Comparison of ENCODE assay signal across 27 mouse cellular contexts in the genomic region with DNA sequence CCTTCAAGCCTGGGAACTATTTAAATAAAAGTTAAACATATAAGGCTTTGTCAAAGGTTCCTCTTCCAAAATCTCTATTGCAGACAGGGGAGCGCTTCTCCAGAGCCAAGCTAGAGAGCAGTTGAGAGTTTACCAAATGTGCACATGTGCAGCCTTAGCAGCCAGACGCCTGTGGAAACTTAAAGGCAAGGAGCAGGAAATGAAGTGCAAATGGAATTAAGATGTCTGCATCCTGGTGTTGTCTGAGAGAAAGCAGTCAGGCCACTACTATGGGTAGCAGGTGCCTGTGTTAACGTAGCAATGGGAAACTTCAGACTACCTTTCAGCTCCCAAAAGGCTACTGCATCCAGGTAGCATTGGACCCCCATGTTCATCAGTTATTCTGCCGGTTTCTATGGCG.
DNase-seq lines count a peak whose midpoint lies in the region; ATAC-seq lines count a peak whose summit lies in the region.
"Had no signal": no experiment of that assay in that cellular context is flagged by ENCODE, and none has a peak within 500 bp of the region (broad histone marks: within the 10 kb centered on the region; RNA-seq: fewer than 3 reads in every experiment).

No protein-coding gene starts in this region.

- no peak for ATAC-seq in hindbrain, embryonic 12.5 days (ENCODE audit: low FRiP score)
- no peak for ATAC-seq in midbrain, embryonic 13.5 days
- no peak for ATAC-seq in hindbrain, embryonic 14.5 days (ENCODE audit: low FRiP score)
- peak; percentile 69; the same call in 1 of the 2 replicates for ATAC-seq in limb, embryonic 13.5 days (ENCODE audit: low FRiP score, low read depth)
- ATAC-seq: CD4-positive, CD25-positive, alpha-beta regulatory T cell, adult 4 months; forebrain, postnatal 0 days had no signal

- no peak overlapping the region for H3K9ac ChIP-seq in hindbrain, embryonic 12.5 days
- H3K9ac ChIP-seq in midbrain, embryonic 13.5 days (replicated peaks): no peak overlapping the region
- H3K9ac ChIP-seq in hindbrain, embryonic 14.5 days: no peak overlapping the region
- H3K9ac ChIP-seq in limb, embryonic 13.5 days: no peak overlapping the region
- H3K9ac ChIP-seq: embryonic facial prominence, embryonic 15.5 days; forebrain, embryonic 12.5 days; forebrain, postnatal 0 days; heart, embryonic 15.5 days; kidney, embryonic 15.5 days; liver, embryonic 15.5 days; lung, embryonic 14.5 days; neural tube, embryonic 12.5 days had no signal

- 78% methylated on average over 5 of the region's 5 CpGs for WGBS in hindbrain, embryonic 12.5 days
- 86% methylated on average over 5 of the region's 5 CpGs for WGBS in hindbrain, embryonic 10.5 days
- 80% methylated on average over 5 of the region's 5 CpGs for WGBS in midbrain, embryonic 13.5 days
- 86% methylated on average over 5 of the region's 5 CpGs for WGBS in midbrain, embryonic 10.5 days
- 77% methylated on average over 5 of the region's 5 CpGs for WGBS in hindbrain, embryonic 14.5 days
- 46% methylated on average over 5 of the region's 5 CpGs for WGBS in limb, embryonic 13.5 days

- no peak overlapping the region for H3K4me3 ChIP-seq in hindbrain, embryonic 12.5 days
- no peak overlapping the region for H3K4me3 ChIP-seq in hindbrain, embryonic 10.5 days
- H3K4me3 ChIP-seq in midbrain, embryonic 13.5 days (replicated peaks): no peak overlapping the region
- no peak overlapping the region for H3K4me3 ChIP-seq in midbrain, embryonic 10.5 days
- no peak overlapping the region for H3K4me3 ChIP-seq in hindbrain, embryonic 14.5 days (replicated peaks; ENCODE audit: low read length)
- no peak overlapping the region for H3K4me3 ChIP-seq in limb, embryonic 13.5 days
- H3K4me3 ChIP-seq: embryonic facial prominence, embryonic 15.5 days; forebrain, embryonic 12.5 days; heart, embryonic 10.5 days; heart, embryonic 15.5 days; kidney, embryonic 15.5 days; liver, embryonic 15.5 days; myocyte; neural tube, embryonic 12.5 days had no signal

- no peak for DNase-seq in hindbrain, embryonic 10.5 days (ENCODE audit: low spot score)
- DNase-seq in midbrain, embryonic 10.5 days (ENCODE audit: low spot score): no peak
- DNase-seq in hindbrain, embryonic 14.5 days (ENCODE audit: low spot score): no peak
- no peak for DNase-seq in frontal cortex, adult 2 months (ENCODE audit: extremely low spot score in 1 of 2, low spot score in 1 of 2)
- DNase-seq: adrenal gland, postnatal 14 days; cerebellum, adult 11 months; cerebellum, adult 9-10 months; forebrain, postnatal 0 days; gastrocnemius, postnatal 14 days; heart, postnatal 36 days; kidney, adult 18-20 months; kidney, postnatal 36 days; lung, embryonic 14.5 days; lung, postnatal 14 days; thymus, postnatal 14 days had no signal

- H3K27me3 ChIP-seq in hindbrain, embryonic 12.5 days: no peaks in the 10 kb centered on the region
- H3K27me3 ChIP-seq in hindbrain, embryonic 10.5 days (ENCODE audit: insufficient read depth, poor library complexity, severe bottlenecking): no peaks in the 10 kb centered on the region
- no peaks in the 10 kb centered on the region for H3K27me3 ChIP-seq in midbrain, embryonic 13.5 days
- no peaks in the 10 kb centered on the region for H3K27me3 ChIP-seq in midbrain, embryonic 10.5 days (ENCODE audit: low read depth, poor library complexity, severe bottlenecking)
- H3K27me3 ChIP-seq in hindbrain, embryonic 14.5 days (ENCODE audit: control insufficient read depth, insufficient read depth, low read length): no peaks in the 10 kb centered on the region
- H3K27me3 ChIP-seq in limb, embryonic 13.5 days: peaks cover 15% of the 10 kb centered on the region
- H3K27me3 ChIP-seq: embryonic facial prominence, embryonic 15.5 days; forebrain, embryonic 12.5 days; heart, embryonic 15.5 days; kidney, embryonic 15.5 days; liver, embryonic 15.5 days; neural tube, embryonic 12.5 days had no signal

- no peaks in the 10 kb centered on the region for H3K36me3 ChIP-seq in hindbrain, embryonic 12.5 days
- no peaks in the 10 kb centered on the region for H3K36me3 ChIP-seq in hindbrain, embryonic 10.5 days
- no peaks in the 10 kb centered on the region for H3K36me3 ChIP-seq in midbrain, embryonic 13.5 days
- no peaks in the 10 kb centered on the region for H3K36me3 ChIP-seq in midbrain, embryonic 10.5 days
- H3K36me3 ChIP-seq in hindbrain, embryonic 14.5 days (replicated peaks; ENCODE audit: control insufficient read depth, insufficient read depth): no peaks in the 10 kb centered on the region
- H3K36me3 ChIP-seq in limb, embryonic 13.5 days: no peaks in the 10 kb centered on the region
- H3K36me3 ChIP-seq: embryonic facial prominence, embryonic 15.5 days; forebrain, embryonic 12.5 days; heart, embryonic 10.5 days; heart, embryonic 15.5 days; kidney, embryonic 15.5 days; liver, embryonic 15.5 days; neural tube, embryonic 12.5 days had no signal

- H3K4me1 ChIP-seq in hindbrain, embryonic 12.5 days: peaks cover 8% of the 10 kb centered on the region
- H3K4me1 ChIP-seq in hindbrain, embryonic 10.5 days (replicated peaks): no peaks in the 10 kb centered on the region
- H3K4me1 ChIP-seq in midbrain, embryonic 13.5 days (replicated peaks): peaks cover 10% of the 10 kb centered on the region; the same call in 1 of the 2 replicates
- H3K4me1 ChIP-seq in midbrain, embryonic 10.5 days: 0 out of 2 replicates have a peak, but pooled peaks cover 2% of the 10 kb centered on the region
- no peaks in the 10 kb centered on the region for H3K4me1 ChIP-seq in hindbrain, embryonic 14.5 days (replicated peaks; ENCODE audit: control insufficient read depth, insufficient read depth, low read length)
- peaks cover 20% of the 10 kb centered on the region for H3K4me1 ChIP-seq in limb, embryonic 13.5 days
- H3K4me1 ChIP-seq: embryonic facial prominence, embryonic 15.5 days; forebrain, embryonic 12.5 days; heart, embryonic 10.5 days; heart, embryonic 15.5 days; liver, embryonic 15.5 days; neural tube, embryonic 12.5 days had no signal

- no peak overlapping the region for H3K4me2 ChIP-seq in hindbrain, embryonic 12.5 days (replicated peaks)
- no peak overlapping the region for H3K4me2 ChIP-seq in midbrain, embryonic 13.5 days (replicated peaks)
- H3K4me2 ChIP-seq in hindbrain, embryonic 14.5 days (replicated peaks): no peak overlapping the region
- no peak overlapping the region for H3K4me2 ChIP-seq in limb, embryonic 13.5 days (replicated peaks)
- H3K4me2 ChIP-seq: embryonic facial prominence, embryonic 15.5 days; forebrain, embryonic 12.5 days; heart, embryonic 15.5 days; kidney, embryonic 15.5 days; liver, embryonic 15.5 days; lung, embryonic 14.5 days; neural tube, embryonic 12.5 days had no signal

- no peaks in the 10 kb centered on the region; the same call in 1 of the 2 replicates for H3K9me3 ChIP-seq in hindbrain, embryonic 12.5 days (replicated peaks)
- no peaks in the 10 kb centered on the region for H3K9me3 ChIP-seq in hindbrain, embryonic 10.5 days
- no peaks in the 10 kb centered on the region for H3K9me3 ChIP-seq in midbrain, embryonic 13.5 days
- no peaks in the 10 kb centered on the region for H3K9me3 ChIP-seq in midbrain, embryonic 10.5 days (replicated peaks)
- no peaks in the 10 kb centered on the region for H3K9me3 ChIP-seq in hindbrain, embryonic 14.5 days (ENCODE audit: control insufficient read depth, low read length)
- 0 out of 2 replicates have a peak, but pooled peaks cover 4% of the 10 kb centered on the region for H3K9me3 ChIP-seq in limb, embryonic 13.5 days
- H3K9me3 ChIP-seq: embryonic facial prominence, embryonic 15.5 days; forebrain, embryonic 12.5 days; heart, embryonic 10.5 days; heart, embryonic 15.5 days; kidney, embryonic 15.5 days; liver, embryonic 15.5 days; neural tube, embryonic 12.5 days had no signal

- peak overlapping the region; percentile 76 for H3K27ac ChIP-seq in hindbrain, embryonic 12.5 days
- no peak overlapping the region; the same call in 1 of the 2 replicates for H3K27ac ChIP-seq in hindbrain, embryonic 10.5 days
- H3K27ac ChIP-seq in midbrain, embryonic 13.5 days: 0 out of 2 replicates have a peak overlapping the region, but pooled peaks have one; percentile 2
- no peak overlapping the region for H3K27ac ChIP-seq in midbrain, embryonic 10.5 days (replicated peaks)
- H3K27ac ChIP-seq in hindbrain, embryonic 14.5 days: peak overlapping the region; percentile 2; the same call in 1 of the 2 replicates
- H3K27ac ChIP-seq in limb, embryonic 13.5 days: no peak overlapping the region
- H3K27ac ChIP-seq: embryonic facial prominence, embryonic 15.5 days; forebrain, embryonic 12.5 days; heart, embryonic 10.5 days; heart, embryonic 15.5 days; kidney, embryonic 15.5 days; liver, embryonic 15.5 days; neural tube, embryonic 12.5 days had no signal

Comparison
In these comparisons a context has a peak if more than half of its experiments do, and no peak if none do; other contexts are left out.
1. H3K27ac ChIP-seq: peak in hindbrain, embryonic 12.5 days (single experiment), midbrain, embryonic 13.5 days (single experiment) and hindbrain, embryonic 14.5 days (single experiment); none in hindbrain, embryonic 10.5 days (single experiment), midbrain, embryonic 10.5 days (single experiment) and limb, embryonic 13.5 days (single experiment).